Mouse (Mus musculus): ENCODE results near the gene Slc48a1.

The Slc48a1 gene

GRCm38 (mm10) chr15:97800853-97801252, 22.5 kb downstream of the Slc48a1 start:
- no peak for DNase-seq (ENCODE audit: low read depth, low spot score)

DNA sequence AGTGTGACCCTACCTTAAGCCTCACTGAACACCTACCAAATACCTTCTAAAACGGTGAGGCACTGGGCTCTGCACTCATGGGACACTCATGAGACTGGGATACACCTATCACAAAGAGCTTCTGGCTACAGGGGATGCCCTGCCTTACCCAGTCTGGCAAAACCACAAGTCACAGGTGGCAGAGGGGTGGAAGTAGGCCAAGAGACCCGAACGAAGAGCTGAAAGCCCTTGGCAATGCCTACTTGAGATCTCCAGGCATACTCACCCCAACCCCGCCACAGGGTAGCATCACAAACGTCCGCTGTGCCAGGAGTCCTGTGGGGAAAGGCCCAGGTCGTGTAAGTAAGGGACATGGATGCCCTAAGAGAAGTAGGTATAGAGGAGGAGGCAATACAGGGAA, 23.5 kb downstream of the Slc48a1 start:
- no peak for DNase-seq (ENCODE audit: low read depth, low spot score)

- DNase-seq (ENCODE audit: low read depth, low spot score): no peak
Observed at GRCm38 (mm10) chr15:97802575-97802974, 24.3 kb downstream of the Slc48a1 start.

DNA sequence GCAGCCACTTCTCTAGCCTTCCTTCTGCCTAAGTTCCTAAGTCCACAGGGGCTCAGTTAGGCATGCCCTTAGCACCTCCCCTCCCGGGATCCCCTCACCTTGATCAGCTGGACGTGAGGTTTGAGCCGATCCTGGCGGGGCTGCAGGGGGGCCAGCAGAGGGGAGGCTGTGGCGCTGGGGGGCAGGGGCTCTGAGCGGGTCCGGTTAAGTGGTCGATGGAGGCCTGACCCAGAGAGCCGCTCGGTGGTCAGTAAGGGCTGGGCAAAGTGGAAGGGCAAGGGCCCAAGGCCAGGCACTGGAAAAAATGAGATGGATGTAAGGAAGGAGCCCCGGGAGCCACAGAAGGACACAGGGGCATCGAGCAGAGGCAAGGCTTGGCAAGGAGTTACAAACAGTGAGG, 29.5 kb downstream of the Slc48a1 start:
- no peak for DNase-seq (ENCODE audit: low read depth, low spot score)

DNA sequence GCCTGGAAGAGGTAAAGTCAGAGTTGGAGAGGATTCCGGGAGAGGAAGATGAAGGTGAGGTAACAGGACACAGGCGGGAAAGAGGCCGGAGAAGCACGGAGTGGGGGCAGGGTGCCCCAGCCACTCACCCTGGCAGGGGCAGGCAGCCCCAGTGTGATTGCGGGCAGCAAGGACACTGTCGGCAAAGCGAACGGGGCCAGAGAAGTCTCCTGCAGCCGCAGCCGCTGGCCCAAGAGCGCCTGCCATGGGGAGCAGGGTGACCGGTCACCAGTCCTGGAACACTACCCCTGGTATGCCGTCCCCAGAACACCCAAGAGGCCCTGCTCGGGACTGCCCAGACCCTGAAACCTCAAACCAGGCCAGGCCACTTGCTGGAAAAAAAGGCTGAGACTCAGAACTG, 30.2 kb downstream of the Slc48a1 start:
- no peak for DNase-seq (ENCODE audit: low read depth, low spot score)

GRCm38 (mm10) chr15:97809206-97809605, 30.9 kb downstream of the Slc48a1 start:
- no peak for DNase-seq (ENCODE audit: low read depth, low spot score)

GRCm38 (mm10) chr15:97809942-97810341, 31.6 kb downstream of the Slc48a1 start:
- peak; percentile 53 for DNase-seq (ENCODE audit: low read depth, low spot score)

DNA sequence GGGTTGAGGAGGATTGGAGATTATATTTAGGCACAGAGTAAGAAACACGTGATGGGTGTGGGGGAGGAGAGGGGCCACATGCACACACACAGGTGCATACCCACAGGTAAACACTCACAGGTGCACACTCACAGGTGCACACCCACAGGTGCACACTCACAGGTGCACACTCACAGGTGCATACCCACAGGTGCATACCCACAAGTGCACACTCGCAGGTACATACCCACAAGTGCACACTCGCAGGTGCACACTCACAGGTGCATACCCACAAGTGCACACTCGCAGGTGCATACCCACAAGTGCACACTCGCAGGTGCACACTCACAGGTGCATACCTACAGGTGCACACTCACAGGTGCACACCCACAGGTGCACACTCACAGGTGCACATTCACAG, 32.1 kb downstream of the Slc48a1 start:
- no peak for DNase-seq (ENCODE audit: low read depth, low spot score)

- DNase-seq (ENCODE audit: low read depth, low spot score): no peak
Observed at GRCm38 (mm10) chr15:97811307-97811706, 33.0 kb downstream of the Slc48a1 start.

GRCm38 (mm10) chr15:97812126-97812525, 33.8 kb downstream of the Slc48a1 start:
- DNase-seq (ENCODE audit: low read depth, low spot score): no peak

DNA sequence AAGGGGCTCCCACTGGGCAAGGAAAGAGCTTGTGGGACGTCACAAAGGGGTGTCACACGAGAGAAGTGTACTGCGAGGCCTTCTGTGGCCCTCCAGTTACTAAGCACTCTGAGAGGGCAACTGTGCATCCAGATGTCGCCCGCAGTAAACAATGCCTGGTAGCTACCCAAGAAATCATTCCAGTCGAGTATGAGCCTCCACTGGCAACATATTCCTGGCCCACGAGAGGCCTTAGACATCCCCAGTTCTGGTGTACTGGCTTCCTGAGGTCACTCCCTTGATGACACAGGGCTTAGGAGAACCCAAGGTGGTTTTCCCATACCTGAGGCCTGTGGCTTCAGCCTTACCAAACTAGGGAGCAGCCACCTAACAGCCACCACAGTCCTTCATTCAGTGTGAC, 34.6 kb downstream of the Slc48a1 start:
- DNase-seq (ENCODE audit: low read depth, low spot score): no peak

GRCm38 (mm10) chr15:97813452-97814204, 35.3 kb downstream of the Slc48a1 start:
- no peak for DNase-seq (ENCODE audit: low read depth, low spot score)

DNA sequence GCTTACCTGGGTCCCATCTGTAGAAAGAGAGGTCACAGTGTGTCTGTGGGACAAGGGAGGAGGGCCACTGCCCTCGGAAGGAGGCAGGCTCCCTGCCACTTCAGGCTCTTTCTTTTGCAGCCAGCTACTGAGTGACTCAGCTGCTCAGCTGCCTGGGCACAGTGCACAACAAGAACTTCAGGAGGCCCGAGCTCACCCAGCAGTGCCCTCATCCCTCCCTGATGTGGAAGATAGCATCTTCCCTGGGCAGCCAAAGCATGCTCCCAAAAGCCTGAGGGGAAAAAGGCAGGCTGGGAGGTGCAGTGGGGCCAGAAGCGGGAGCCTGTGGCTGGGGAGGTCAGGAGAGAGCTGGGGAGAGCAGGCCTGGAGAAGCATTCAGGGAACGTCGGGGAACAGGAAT, 36.4 kb downstream of the Slc48a1 start:
- DNase-seq (ENCODE audit: low read depth, low spot score): no peak

GRCm38 (mm10) chr15:97815254-97815653, 36.9 kb downstream of the Slc48a1 start:
- DNase-seq (ENCODE audit: low read depth, low spot score): no peak

DNA sequence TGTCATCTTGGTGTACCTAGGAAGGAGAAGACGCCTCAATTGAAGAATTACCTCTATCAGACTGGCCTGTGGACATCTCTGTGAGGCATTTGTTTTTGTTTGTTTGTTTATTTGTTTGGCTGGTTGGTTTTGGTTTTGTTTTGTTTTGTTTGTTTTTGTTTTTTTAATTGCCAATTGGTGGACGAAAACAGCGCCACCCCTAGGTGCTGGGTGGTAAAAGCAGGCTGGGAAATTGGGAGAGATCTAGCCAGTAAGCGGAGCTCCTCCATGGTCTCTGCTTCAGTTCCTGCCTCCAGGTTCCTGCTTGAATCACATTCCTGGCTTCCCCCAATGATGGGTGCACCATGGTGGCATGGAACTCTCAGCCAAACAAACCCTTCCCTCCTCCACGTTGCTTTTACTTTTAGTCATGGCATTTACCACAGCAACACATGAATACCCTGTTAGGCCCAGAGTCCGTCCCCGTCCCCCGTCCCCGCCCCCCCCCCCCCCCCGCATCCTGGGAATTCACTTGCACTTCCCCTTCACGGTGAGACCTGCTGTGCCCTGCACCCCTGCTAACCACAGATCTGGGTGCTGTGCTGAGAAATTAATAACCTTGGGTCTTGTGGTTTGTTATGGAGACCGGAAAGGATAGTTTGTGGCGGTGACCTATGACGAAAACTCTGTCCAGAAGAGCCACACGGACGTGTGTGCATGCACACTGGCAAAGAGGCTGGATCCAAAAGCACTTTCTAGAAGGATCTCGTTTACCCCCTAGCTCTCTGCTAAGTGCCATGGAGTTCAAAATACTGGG, 38.1 kb downstream of the Slc48a1 start:
- no peak for DNase-seq (ENCODE audit: low read depth, low spot score)

- no peak for DNase-seq (ENCODE audit: low read depth, low spot score)
Observed at GRCm38 (mm10) chr15:97819937-97820336, 41.6 kb downstream of the Slc48a1 start.

DNA sequence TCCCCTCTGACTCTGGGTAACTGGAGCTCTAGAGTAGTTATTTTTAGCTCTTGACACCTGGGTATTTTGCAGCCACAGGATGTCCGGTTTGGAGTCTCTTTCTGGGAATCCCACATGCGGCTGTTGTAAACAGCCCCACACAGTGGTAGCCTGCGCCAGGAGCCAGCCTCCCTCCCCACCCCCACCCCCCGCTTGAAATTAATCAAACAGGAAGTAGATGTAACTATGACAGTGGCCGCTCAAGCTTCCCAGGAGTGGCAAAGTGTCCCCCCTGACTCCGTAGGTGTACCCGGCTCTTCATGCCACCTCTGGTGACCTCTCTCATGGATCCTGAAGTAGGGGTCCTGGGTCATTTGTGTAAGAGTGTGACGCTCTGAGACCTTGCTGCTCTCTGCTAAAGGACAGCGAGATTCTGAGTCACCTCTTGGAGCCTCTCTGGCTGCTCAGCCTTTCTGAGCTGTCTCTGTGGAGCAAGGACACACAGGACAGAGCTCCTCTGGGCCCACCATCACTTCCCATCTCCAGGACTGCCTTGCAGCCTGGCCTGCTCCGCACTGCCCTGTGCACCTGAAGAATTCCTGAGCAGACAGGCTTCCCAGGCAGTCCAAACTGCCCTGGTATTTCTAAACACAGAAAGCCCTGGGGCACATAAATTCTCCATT, 43.1 kb downstream of the Slc48a1 start:
- DNase-seq (ENCODE audit: low read depth, low spot score): peak; percentile 80

GRCm38 (mm10) chr15:97821983-97822363, 43.7 kb downstream of the Slc48a1 start:
- DNase-seq (ENCODE audit: low read depth, low spot score): peak; percentile 57

DNA sequence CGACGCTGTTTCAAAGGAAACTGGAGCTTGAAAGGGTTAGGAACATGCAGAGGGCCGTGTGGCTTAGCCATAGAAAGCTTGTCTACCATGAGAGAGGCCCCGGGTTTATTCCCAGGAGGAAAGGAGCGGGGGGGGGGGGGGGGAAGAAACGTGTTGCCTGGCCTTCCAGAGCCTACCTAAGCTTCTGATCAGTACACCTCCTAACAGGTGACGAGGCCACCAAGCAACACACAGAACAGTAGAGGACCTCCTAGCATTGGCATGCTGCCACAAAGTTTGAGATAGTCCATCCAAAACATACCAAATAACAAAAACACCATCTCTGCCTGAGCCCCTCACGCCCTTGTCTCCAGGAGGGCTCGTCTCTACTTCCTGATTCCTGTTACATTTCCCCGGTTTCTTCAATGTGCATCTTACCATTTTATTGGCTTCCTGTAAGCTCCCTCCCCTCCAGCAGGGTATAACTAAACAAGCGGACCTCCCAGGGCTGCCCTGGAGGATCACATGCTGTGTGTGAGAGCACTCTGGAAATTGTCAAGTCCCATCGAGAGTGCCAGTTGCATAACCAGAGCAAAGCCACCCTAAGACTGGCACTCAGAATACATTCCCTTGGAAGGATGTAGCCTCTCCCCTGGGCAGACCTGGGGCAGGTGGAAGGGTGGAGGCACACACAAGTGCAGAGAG, 44.4 kb downstream of the Slc48a1 start:
- no peak for DNase-seq (ENCODE audit: low read depth, low spot score)

DNA sequence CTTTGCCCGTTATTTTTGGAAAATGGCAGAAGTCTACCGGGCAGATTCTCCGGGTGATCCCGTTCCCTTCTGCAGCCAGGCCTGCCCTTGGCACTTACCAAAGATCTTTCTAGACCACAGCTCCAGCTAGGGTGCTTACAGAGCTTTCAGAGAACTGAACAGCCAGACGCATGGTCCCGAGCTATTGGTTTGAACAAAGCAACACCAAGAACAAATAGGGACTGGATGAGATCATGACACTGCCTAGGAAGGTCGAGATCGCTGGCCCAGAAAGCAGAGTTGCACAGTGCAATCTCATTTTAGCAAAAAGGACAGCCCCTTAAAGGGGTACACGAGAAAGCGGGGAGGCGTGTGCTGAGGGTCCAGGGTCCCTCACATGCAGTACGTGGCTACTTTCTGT, 45.2 kb downstream of the Slc48a1 start:
- DNase-seq (ENCODE audit: low read depth, low spot score): no peak

DNA sequence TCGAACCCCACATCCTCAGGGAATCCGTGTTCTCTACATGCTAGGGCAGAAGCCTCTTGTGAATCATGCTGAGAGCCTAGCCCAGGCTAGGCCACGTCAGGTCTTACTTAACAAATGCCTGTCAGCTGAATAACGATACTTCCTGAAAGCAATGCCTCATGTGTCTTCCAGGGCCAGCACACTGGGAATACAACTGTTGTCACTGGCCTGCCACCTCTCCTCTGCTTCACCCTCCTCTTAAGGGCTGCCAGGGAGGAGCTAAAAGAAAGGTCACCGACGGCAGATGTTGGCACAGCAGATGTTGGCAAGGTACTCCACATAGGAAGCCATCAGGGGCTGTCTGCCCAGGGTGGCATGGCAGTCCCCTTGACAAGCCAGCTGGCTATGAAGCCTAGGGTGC, 45.7 kb downstream of the Slc48a1 start:
- DNase-seq (ENCODE audit: low read depth, low spot score): no peak

All from CD4-positive, CD25-positive, alpha-beta regulatory T cell, adult 2 months (primary cell).